Mouse (Mus musculus) intestine, postnatal 0 days (tissue): ENCODE results near the gene Lrp1. TPM values are rescaled to one million over a fixed set of nuclear protein-coding genes. Genes with fewer than 3 reads are reported as not detected.
A peak's percentile ranks its signal among the peaks of the same experiment; 100 is the strongest.

Experiments
- ATAC-seq: fragments of 200-750 bp; cut with Nextera tagmentation; 2 replicates; pipeline ENCODE4 v1.8.0; 2017; ENCODE audit warnings: mild to moderate bottlenecking, moderate TSS enrichment, moderate library complexity
- H3K27ac ChIP-seq: fragments of 300-500 bp; sonication (generic); 2 replicates; pipeline ENCODE4 v1.5.1; 2014; ENCODE audit warnings: mild to moderate bottlenecking, low read depth, low read length, moderate library complexity
- H3K27me3 ChIP-seq: fragments of 300-500 bp; sonication (generic); replicated peaks from 2 replicates; pipeline ENCODE4 v1.6.1; 2014; ENCODE audit warnings: low read length, mixed read lengths; ENCODE audit not compliant: control insufficient read depth, insufficient read depth
- H3K36me3 ChIP-seq: fragments of 300-500 bp; sonication (generic); 2 replicates; pipeline ENCODE4 v1.6.1; 2014; ENCODE audit warnings: mild to moderate bottlenecking, moderate library complexity; ENCODE audit not compliant: control insufficient read depth, insufficient read depth
- H3K4me1 ChIP-seq: fragments of 300-500 bp; sonication (generic); replicated peaks from 2 replicates; pipeline ENCODE4 v1.6.1; 2014; ENCODE audit warnings: antibody characterized with exemption, low read length, mixed read lengths; ENCODE audit not compliant: control insufficient read depth, insufficient read depth
- H3K4me2 ChIP-seq: fragments of 300-500 bp; sonication (generic); replicated peaks from 2 replicates; pipeline ENCODE4 v1.6.1; 2014; ENCODE audit warnings: low read depth, mild to moderate bottlenecking, moderate library complexity
- H3K4me3 ChIP-seq: fragments of 300-500 bp; sonication (generic); 2 replicates; pipeline ENCODE4 v1.5.1; 2014; ENCODE audit warnings: low read depth, low read length
- H3K9ac ChIP-seq: fragments of 300-500 bp; sonication (generic); 2 replicates; pipeline ENCODE4 v1.6.1; 2014; ENCODE audit warnings: mild to moderate bottlenecking, low read depth, low read length
- H3K9me3 ChIP-seq: fragments of 300-500 bp; sonication (generic); 2 replicates; pipeline ENCODE4 v1.6.1; 2016; ENCODE audit warnings: mixed run types; ENCODE audit not compliant: control insufficient read depth
- CTCF ChIP-seq: sonication (generic); IDR thresholded peaks from 2 replicates; pipeline ENCODE4 v1.5.1; 2016; ENCODE audit warnings: low read depth, mild to moderate bottlenecking, control low read depth, antibody characterized with exemption, moderate library complexity
- WGBS: fragments of 180-500 bp; shearing (Covaris S2); extraction: QIAGEN DNeasy Blood & Tissue Kit; methylation state at CpG from one replicate; pipeline ENCODE4 v1.1.7; 2014; 5-methylcytosine and 5-hydroxymethylcytosine counted together
- polyA plus RNA-seq: library from polyadenylated mRNA; unstranded; fragments of >200 nt; fragmentation: Nextera tagmentation; extraction: Ambion mirVana; gene quantifications from 2 replicates; pipeline ENCODE4 v1.2.1, GENCODE M21; 2015

Lrp1 gene
- polyA plus RNA-seq, 1 experiment from 2014 or later, result 28.9 TPM

GRCm38 (mm10) chr10:127521611-127522080 lies 99.3 kb downstream of the Lrp1 start:
- H3K27ac ChIP-seq, result no peak overlapping the region
- peaks cover 31% of the 10 kb centered on the region for H3K27me3 ChIP-seq
- 2% methylated on average over 12 of the region's 12 CpGs for WGBS
- H3K4me2 ChIP-seq, result peak overlapping the region; percentile 85
- 0 out of 2 replicates have a peak, but pooled peaks have one; percentile 3 for ATAC-seq
- peaks cover 13% of the 10 kb centered on the region; the same call in 1 of the 2 replicates for H3K4me1 ChIP-seq
- peaks cover 18% of the 10 kb centered on the region for H3K36me3 ChIP-seq
- H3K9ac ChIP-seq, result 0 out of 2 replicates have a peak overlapping the region, but pooled peaks have one; percentile 26
- no peaks in the 10 kb centered on the region for H3K9me3 ChIP-seq
- TF ChIP-seq CTCF, result no peak
- H3K4me3 ChIP-seq, result peak overlapping the region; percentile 56

- H3K36me3 ChIP-seq, result peaks cover 18% of the 10 kb centered on the region
- no peak overlapping the region for H3K9ac ChIP-seq
- H3K4me2 ChIP-seq, result peak overlapping the region; percentile 85
- H3K9me3 ChIP-seq, result no peaks in the 10 kb centered on the region
- no peak for ATAC-seq
- TF ChIP-seq CTCF, result no peak
- H3K4me3 ChIP-seq, result peak overlapping the region; percentile 56
- H3K27ac ChIP-seq, result no peak overlapping the region
- WGBS, result 71% methylated on average over 20 of the region's 20 CpGs
- H3K27me3 ChIP-seq, result peaks cover 23% of the 10 kb centered on the region
- 0 out of 2 replicates have a peak, but pooled peaks cover 16% of the 10 kb centered on the region for H3K4me1 ChIP-seq
Observed at GRCm38 (mm10) chr10:127520714-127521357, 100.1 kb downstream of the Lrp1 start.

GRCm38 (mm10) chr10:127519903-127520713 lies 100.8 kb downstream of the Lrp1 start:
- peaks cover 15% of the 10 kb centered on the region for H3K27me3 ChIP-seq
- H3K9ac ChIP-seq, result no peak overlapping the region
- TF ChIP-seq CTCF, result no peak
- no peak overlapping the region for H3K4me2 ChIP-seq
- no peak overlapping the region for H3K4me3 ChIP-seq
- ATAC-seq, result no peak
- peaks cover 18% of the 10 kb centered on the region for H3K36me3 ChIP-seq
- WGBS, result 93% methylated on average over 36 of the region's 37 CpGs
- no peak overlapping the region for H3K27ac ChIP-seq
- no peaks in the 10 kb centered on the region for H3K9me3 ChIP-seq
- 0 out of 2 replicates have a peak, but pooled peaks cover 18% of the 10 kb centered on the region for H3K4me1 ChIP-seq

GRCm38 (mm10) chr10:127519041-127519701 lies 101.8 kb downstream of the Lrp1 start:
- no peak for ATAC-seq
- H3K9ac ChIP-seq, result no peak overlapping the region
- H3K4me1 ChIP-seq, result 0 out of 2 replicates have a peak, but pooled peaks cover 18% of the 10 kb centered on the region
- 93% methylated on average over 25 of the region's 26 CpGs for WGBS
- H3K4me3 ChIP-seq, result no peak overlapping the region
- H3K36me3 ChIP-seq, result peaks cover 18% of the 10 kb centered on the region
- TF ChIP-seq CTCF, result no peak
- no peak overlapping the region for H3K4me2 ChIP-seq
- H3K27ac ChIP-seq, result no peak overlapping the region
- H3K27me3 ChIP-seq, result peaks cover 9% of the 10 kb centered on the region
- H3K9me3 ChIP-seq, result no peaks in the 10 kb centered on the region

GRCm38 (mm10) chr10:127517941-127518340 lies 103.0 kb downstream of the Lrp1 start:
- Histone ChIP-seq H3K4me3 (no peak overlapping the region), H3K27ac (0 out of 2 replicates have a peak overlapping the region, but pooled peaks have one; percentile 15), H3K9ac (no peak overlapping the region), H3K4me1 (peaks cover 21% of the 10 kb centered on the region; the same call in 1 of the 2 replicates), H3K36me3 (peaks cover 18% of the 10 kb centered on the region), H3K4me2 (no peak overlapping the region), H3K27me3 (peaks cover 16% of the 10 kb centered on the region; the same call in 1 of the 2 replicates), H3K9me3 (no peaks in the 10 kb centered on the region)
- no peak for ATAC-seq
- 92% methylated on average over 22 of the region's 22 CpGs for WGBS
- TF ChIP-seq CTCF, result no peak
